Mouse (Mus musculus): Measurements from ENCODE around the gene Stra6. TPM values are rescaled to one million over a fixed set of nuclear protein-coding genes. Genes with fewer than 3 reads are reported as not detected.

Stra6 gene
- total RNA-seq, 4 experiments from 2014 or later, result 1.0 to 2.6 (median 2.2) TPM

DNA sequence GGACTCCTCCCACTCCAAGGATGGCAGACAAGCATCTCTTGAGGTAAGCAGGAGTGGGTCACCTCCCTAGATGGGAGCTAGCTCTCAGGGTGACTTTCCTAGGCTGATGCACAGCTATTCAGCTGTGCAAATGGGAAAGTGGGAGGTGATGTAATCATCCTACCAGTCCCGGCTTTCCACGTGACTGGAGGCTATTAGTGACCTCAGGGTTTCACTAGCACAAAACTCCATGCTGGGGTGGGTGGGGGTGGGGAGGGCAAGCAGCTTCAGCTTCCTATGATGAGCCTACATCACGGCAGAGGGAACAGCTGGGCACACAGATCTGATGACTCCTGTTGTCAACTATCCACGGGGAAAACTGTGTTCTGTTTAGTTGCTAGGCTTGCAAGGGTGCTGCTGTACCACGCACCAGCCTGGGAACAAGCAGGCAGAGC lies 111.2 kb downstream of the Stra6 start:
- no peak for DNase-seq

DNA sequence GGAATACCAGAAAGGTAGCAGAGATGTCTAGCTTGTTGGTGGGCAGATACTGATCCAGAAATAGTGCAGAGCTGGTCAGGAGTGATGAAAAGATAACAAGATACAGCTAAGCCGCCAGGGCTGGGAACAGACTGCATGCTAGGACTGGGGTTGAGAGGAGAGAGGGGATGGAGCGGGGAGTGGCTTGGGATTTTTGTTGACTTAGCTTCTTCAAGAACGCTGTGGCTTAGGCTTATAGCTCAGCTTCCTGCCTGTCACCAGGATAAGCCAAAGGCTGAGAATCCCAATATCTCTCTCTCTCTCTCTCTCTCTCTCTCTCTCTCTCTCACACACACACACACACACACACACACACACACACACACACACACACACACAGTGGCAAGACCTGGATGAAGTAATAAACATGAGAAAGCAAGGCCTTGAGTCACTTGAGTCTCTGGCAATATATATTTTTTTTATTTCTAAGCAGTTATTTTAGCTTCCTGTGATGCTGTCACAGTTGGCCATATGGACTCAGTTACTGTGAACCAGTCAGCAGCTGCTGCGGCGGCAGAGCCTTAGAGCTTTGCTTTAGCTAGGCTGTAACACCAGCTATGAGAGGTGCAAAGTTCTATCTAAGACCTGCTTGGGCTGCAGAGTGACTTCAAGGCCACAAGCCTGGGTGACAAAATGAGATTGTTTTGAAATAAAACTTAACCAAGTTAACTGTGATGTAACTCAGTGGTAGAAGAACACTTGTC lies 112.3 kb downstream of the Stra6 start:
- no peak for DNase-seq

DNA sequence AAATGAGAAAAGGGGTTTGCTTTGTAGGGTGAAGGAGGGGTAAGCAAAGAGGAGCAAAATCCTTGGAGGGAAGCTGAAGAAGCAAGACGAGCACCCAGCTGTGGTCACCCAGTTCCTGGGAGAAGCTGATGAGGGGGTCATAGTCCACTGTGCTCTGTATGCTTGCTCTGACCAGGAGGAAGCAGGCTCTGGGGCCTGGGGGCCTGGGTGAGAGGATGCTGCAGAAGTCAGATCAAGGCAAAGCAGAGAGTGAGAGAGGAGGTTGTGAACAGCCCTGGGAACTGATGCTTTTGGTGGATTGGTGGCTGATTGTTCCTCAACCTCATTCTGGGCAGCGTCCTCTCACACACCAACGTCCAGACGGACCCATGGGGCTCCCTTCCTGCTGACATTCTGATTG lies 113.6 kb downstream of the Stra6 start:
- no peak for DNase-seq

DNA sequence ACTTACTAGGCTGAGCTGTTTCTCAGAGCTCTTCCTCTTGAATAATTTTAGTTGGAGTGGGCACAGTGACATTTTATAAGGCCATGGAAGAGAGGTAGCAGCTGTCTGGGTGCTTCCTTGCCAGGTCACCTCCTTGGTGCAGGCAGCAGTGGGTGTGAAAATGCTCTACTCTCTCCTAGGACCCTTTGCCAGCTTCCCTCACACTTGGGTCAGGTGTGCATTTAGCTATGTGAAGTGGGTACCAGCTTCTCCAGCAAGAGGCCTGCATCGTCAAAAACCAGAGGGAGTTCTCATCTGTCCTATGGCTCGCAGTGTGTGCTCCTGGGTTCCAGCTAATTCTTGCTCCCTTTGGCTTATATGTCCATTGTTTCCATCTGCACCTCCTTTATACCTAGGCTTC lies 115.8 kb downstream of the Stra6 start:
- no peak for DNase-seq

DNA sequence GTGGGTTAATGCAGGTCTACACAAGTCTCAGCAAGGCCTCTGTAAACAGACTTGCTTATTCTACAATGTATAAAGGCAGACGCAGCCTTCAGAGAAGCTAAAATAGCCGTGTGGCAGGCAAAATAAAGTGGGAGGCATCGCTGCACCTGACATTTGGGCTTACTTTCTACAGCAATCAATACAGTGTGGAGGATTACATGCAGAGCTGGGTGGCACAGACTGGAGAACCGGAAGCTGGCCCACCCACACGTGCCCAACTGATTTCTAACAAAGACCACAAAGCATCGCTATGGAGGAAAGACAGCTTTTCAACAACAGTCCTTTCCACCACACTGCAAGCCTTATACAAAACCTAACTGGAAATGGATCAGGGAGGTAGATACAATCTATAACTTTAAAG lies 120.9 kb downstream of the Stra6 start:
- DNase-seq, result no peak

DNA sequence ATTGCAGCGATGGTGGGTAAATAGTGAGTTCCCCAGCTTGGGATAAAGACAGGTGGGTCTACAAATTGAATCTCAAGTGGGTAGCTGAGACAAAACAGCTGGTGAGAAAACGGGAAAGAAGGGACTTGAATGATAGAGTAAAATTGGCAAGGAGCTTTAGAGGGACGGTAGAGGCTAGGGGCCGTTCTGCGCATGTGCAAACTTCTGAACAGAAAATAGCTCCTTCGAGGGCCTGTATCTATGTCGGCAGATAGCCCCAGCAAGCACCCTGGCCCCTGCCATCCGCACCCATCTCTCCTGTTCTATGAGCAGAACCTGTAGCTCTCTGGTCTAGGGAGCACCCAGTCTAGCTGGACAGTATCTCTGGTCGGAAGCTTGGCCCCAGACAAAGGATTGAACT lies 130.6 kb downstream of the Stra6 start:
- no peak for DNase-seq

DNA sequence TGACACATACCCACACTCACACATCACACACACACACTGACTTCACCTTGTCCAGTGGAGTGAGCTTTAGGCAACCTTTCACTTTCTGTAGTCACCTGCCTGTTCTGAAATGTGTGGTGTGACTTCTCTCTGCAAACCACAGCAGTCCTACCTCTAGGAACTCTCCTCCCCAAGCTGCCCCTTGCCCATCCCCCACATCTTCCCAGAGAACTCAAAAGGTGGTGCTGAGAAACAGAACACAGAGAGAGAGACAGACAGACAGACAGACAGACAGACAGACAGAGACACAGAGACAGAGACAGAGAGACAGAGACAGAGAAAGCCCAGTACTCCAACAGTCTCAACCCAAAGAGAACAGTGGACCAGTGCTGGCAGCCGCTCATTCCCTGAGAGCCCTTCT lies 132.1 kb downstream of the Stra6 start:
- DNase-seq, result no peak

DNA sequence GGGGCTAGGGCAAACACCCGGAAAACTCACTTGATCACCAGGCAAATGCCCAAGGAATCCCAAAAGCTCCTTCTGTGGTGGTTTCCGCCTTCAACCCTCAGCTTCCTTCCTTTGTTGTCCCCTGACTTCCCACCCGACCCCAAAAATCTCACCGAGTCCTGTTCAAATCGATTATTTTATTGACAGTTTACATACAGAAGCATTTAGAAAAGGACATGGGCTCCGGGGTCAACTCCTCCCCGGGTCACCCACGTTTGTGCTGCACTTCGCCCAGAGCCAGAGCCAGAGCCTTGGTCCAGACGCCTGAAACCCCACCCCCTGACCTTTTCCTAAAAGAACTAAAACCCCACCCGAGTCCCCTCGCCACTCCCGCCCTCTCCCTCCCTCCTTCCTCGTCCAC lies 132.6 kb downstream of the Stra6 start:
- DNase-seq, result no peak

DNA sequence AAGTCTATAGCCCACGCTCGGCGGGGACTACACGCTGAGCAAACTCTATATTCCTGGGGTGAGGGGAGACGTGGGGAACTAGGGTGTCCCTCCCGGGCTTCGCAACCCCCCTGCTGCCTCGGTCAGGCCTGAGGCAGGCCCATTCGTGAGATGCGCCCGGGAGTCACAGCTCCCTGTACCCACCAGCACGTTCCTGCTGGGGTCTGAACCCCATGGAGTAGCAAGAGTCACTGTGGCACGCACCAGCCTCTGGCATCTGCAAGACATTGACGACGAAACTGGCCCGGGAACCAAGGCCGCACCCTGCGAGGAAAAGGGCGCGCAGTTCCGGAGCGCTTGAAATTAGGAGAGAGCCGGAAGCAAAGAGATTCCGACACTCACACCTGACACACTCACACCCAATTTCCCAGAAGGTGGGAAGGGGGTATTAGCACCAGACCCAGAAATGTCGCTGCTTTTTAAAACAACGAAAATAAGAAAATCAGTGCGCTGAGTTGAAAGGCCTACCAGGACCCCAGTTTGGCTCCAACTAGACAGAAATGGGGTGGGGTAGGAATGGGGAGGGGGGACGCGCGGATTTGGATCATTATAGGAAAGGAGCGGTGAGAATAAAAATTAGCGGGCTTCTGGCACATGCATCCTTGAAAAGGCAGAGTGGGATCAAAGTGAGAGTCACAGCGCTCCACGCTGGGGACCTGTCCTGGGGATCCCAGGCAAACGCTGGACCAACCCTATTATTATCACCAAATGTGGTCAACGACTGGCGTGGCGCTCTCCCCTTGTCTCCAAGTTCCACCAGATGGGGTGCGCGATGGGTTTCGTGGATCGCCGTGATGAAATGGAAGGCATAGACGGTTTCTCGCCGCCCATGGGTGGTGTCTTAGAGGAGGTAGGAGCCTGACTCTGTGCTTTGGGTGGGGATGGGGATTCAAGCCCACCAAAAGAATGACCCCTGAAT lies 133.3 kb downstream of the Stra6 start:
- no peak for DNase-seq

DNA sequence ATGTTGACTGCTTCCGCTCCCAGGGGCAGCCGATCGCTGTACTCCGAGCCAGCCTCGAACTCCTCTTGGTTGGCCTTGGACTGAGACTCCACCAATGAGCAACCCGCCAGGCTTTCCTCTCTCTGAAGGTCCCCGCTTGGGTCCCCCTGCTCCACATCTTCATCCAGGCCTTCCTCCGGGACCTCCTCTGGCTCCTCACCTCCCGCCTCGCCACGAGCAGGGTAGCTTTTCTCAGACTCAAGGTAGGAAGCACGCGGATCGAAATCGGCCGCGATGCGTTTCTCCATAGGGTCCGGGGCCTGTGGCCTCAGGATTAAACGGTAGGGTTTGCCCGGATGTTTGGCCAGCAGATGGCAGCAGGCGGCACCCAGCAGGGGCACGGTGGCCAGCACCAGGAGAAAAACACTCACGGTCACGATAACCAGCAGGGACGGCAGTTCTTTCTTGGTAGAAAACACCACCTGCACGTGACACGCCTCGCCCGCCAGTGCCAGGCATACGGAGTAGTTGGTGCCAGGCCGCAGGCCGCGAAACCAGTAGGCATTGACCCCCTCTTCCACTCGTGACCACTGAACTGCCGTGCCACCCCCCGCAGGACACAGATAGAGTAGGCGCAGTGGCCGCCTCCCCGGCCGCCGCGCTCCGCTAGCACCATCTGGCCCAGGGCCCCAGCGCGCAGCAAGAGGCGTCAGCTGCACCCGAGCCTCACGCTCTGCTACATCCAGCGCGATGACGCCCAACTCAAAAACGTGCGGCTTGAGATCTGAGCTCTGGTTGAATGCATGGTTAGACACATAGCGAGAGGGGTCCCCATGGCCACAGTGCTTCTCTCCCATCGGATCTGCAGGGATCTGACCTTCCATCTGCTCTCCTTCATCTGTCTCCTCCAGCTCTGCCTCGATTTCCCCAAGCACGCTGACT lies 134.5 kb downstream of the Stra6 start:
- no peak for DNase-seq

DNA sequence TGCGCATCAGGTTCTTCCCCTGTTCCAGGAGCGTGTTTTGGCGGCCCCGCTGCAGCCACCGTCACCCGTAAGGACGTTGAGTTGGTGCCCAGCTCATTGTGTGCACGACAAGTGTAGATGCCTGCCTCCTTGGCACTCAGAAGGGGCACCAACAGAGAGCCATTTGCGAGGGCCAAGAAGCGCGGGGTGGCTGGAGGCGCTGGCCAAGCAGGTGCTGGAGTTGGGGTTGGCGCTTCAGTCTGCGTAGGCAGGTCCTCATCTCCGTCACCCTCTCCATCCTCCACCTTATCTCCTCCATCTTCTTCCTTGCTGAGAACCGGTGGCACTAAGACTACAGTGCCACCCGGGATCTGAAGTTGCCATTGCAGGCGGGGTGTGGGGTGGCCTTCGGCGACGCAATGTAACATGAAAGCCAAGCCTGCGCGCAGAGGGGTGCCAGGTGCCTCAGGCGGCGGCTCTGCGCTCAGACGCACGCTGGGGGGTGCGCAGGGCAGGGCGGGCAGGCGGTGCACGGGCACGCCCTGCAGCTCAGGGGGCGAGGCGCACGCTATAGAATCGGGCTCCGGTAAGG lies 135.3 kb downstream of the Stra6 start:
- DNase-seq, result no peak

DNA sequence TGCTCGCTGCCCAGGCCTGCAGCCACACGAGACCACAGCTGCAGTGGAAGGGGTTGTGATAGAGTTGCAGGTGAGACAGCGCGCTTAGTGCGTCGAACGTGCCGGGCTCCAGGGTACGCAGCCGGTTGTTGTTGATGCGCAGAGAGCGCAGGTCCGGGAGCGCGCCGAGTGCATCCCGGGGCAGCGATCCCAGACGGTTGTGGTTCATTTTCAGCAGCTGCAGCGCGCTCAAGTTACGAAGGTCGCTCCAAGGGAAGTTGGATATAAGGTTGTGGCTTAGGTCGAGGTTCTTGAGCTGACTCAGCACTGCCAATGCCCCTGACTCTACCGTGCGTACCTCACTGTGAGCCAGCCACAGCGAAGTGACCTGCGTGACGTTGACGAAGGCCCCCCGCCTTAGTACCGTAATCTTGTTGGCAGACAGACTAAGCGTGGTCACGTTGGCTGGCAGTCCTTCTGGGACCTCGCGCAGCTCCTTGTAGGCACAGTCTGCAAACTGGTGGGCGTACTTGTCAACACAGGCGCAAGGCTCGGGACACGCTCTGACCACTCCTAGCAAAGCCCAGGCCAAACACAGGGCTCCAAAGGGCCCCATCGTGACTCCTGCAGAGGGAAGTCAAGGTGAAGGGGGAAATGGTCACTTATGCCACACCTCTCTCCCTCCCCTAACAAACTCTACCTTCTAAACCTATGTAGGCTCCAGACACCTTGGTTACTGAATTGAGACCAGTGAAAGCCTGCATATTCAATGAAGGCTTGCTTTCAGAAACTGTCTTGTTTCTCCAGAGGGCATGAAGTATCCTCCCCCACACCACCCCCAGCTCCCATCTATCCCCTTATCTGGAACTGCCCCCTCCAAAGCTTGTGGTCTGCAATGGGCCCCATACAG lies 136.0 kb downstream of the Stra6 start:
- DNase-seq, result no peak

DNA sequence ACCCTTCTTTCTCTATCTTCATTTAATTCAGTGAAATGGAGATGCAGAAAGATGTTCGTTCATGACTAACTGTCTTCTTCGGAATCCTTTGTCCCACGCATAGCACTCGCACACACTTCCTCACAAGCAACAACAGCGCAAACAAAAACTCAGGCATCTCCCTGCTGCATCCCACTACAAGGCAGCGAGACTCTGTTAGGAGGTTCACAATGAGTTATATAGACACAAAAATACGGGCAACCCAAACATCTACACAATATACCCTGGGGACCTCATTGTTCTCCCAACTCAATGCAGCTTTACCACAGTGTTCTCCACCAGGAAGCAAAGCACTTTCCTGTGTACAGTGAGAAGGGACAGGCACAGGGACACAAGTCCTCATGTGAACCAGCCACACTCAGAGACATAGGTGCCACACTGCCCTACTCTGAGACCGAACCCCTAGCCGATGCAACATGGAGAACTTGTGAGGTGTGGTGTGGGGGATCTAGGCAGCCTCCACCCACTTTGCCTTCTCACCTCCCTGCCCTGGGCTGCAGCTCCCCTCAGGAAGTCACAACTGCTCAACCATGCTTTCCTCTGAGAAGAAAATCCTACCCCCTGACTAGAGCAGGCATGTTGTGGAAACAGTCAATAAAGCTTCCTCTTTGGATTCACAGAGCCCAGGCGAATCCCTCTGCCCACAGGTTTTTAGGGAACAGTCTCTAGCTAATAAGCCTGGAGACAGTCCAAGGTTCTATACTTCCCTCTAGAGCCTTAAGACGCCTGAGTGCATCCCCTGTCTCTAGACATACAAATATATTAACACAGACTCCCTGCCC lies 136.9 kb downstream of the Stra6 start:
- DNase-seq, result no peak

DNA sequence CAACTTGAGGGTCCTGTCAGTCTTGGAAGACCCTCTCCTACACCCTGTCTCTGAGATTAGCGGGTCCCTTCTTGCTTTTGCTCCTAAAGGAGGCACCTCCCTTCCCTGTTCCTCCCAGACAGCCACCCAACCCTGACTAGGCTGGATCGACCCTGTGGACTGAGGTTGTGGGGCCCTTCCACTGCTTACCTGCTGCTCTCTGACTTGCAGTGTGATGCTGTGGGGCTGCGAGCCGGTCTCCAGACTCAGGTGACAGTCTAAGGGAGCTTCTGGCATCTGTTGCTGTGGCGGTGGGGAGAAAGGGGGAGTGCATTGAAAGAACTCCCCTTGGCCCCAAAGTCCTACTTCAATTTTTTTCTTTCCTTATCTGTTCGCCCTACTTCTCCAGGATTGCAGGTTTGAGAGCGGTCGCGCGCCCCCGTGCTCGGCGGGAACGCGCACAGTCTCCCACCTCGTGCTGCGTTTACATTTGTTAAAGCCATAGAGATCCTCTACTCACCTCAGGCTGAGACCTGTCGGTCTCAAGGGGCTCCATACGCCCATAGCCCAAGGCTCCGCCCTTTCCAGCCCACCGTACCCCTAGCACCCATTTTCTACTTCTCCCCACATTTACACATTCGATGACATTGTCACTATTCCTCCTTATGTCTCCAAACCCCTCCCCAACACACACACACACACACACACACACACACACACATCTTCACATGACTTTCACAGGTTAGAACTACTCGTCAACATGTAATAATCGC lies 137.7 kb downstream of the Stra6 start:
- no peak for DNase-seq

DNA sequence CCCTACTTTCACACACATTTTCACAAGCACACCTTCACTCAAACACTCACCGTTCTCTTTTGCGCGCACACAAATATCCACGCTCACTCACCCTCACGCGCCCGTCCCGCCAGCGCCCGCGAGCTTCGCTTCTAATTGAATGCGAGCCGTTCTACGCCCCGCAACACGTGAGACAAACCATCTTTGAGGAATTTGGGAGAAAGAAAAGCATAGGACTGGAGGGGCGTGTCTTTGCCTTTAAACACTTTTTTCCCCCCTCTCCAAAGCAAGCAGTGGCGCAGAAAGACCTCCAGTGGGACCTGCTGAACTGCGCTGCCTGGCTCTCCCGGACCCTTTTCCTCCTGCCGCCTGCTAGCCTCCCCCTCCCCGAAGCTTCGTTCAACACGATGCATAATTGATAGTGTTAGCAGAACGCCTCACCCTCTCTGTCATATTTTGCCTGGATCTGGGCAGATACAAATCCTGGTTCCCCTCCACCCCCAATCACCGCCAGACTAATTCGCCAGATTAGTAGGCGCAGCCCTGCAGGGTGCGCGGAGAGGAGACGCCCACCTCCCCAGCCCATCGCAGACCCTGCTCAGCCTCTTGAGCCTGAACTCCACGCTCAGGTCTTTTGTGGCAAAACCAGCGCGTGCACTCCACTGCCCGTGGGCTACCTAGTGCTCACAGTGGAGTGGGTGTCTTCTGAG lies 138.4 kb downstream of the Stra6 start:
- DNase-seq, result no peak

DNA sequence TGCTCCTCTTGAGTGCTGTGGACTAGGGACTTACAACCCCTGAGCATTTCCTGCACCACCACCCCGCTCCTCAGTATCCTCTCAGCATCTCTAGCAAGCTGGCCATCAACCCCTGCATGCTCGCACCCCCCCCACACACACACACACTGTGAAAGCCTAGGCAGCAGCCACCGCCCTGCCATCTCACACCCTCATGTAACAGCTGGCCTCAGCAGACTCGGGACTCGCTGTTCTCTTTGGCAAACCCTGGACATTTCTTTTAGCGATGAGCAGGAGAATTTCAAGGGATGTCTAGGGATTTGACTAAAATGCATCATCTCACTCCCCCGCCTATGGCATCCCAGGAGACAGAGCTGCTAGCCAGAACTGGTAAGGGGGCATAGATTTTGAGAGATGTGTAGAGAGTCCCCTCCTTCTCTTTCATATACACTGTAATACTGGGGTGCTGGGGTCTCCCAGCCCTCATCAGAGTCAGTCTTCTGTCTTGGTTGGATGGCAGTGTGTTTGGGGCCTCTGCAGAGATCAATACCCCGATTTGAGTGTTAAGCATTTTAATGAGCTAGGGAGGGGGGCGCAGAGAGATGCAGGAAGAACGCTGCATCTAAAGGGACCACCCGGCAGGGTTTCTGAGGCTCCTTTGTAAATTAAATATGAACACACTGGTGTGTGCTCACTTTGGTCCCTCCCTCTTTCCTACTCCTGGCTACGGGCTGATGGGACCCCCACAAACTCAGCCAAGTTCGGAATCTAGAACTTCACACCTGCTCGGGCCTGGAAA lies 139.3 kb downstream of the Stra6 start:
- no peak for DNase-seq

Data from adrenal gland, adult 8-10 months (tissue).